ENCODE assay signal across 21 mouse cellular contexts in genomic region chr15:61450217-61450616, GRCm38 (mm10).
DNase-seq lines count a peak whose midpoint lies in the region; ATAC-seq and TF ChIP-seq lines count a peak whose summit lies in the region.
"Had no signal": no experiment of that assay in that cellular context is flagged by ENCODE, and none has a peak within 500 bp of the region (broad histone marks: within the 10 kb centered on the region; RNA-seq: fewer than 3 reads in every experiment).

No protein-coding gene starts in this region.

- no peaks in the 10 kb centered on the region for H3K4me1 ChIP-seq in kidney, embryonic 15.5 days
- no peaks in the 10 kb centered on the region for H3K4me1 ChIP-seq in intestine, postnatal 0 days (replicated peaks; ENCODE audit: control insufficient read depth, insufficient read depth, low read length)
- peaks cover 9% of the 10 kb centered on the region; the same call in 1 of the 2 replicates for H3K4me1 ChIP-seq in small intestine, adult 2 months (ENCODE audit: control insufficient read depth, insufficient read depth, insufficient read length, low read length)
- H3K4me1 ChIP-seq: embryonic facial prominence, embryonic 12.5 days; hindbrain, embryonic 10.5 days had no signal

- H3K4me3 ChIP-seq in kidney, embryonic 15.5 days (replicated peaks) = no peak overlapping the region
- no peak overlapping the region for H3K4me3 ChIP-seq in intestine, postnatal 0 days (ENCODE audit: low read depth, low read length)
- no peak overlapping the region for H3K4me3 ChIP-seq in small intestine, adult 2 months (ENCODE audit: low read depth, low read length)
- H3K4me3 ChIP-seq: embryonic facial prominence, embryonic 12.5 days; heart, adult 2 months; hindbrain, embryonic 10.5 days; neural tube, embryonic 13.5 days had no signal

- no peaks in the 10 kb centered on the region for H3K36me3 ChIP-seq in kidney, embryonic 15.5 days
- no peaks in the 10 kb centered on the region for H3K36me3 ChIP-seq in intestine, postnatal 0 days (ENCODE audit: control insufficient read depth, insufficient read depth)
- no peaks in the 10 kb centered on the region for H3K36me3 ChIP-seq in small intestine, adult 2 months (ENCODE audit: control insufficient read depth, insufficient read depth, low read length)
- H3K36me3 ChIP-seq: embryonic facial prominence, embryonic 12.5 days; hindbrain, embryonic 10.5 days; neural tube, embryonic 13.5 days had no signal

- no peaks in the 10 kb centered on the region for H3K9me3 ChIP-seq in kidney, embryonic 15.5 days (replicated peaks)
- H3K9me3 ChIP-seq in intestine, postnatal 0 days (ENCODE audit: control insufficient read depth) = no peaks in the 10 kb centered on the region
- H3K9me3 ChIP-seq: embryonic facial prominence, embryonic 12.5 days; hindbrain, embryonic 10.5 days; neural tube, embryonic 13.5 days had no signal

- no peak for TF ChIP-seq CTCF in intestine, postnatal 0 days (IDR thresholded peaks at IDR 0.05; ENCODE audit: low read depth)
- no peak for TF ChIP-seq CTCF in small intestine, adult 2 months (IDR thresholded peaks at IDR 0.05; ENCODE audit: extremely low read depth, insufficient read length, insufficient replicate concordance, low read depth, low read length)

- no peak overlapping the region for H3K27ac ChIP-seq in kidney, embryonic 15.5 days
- peak overlapping the region; percentile 50; the same call in 1 of the 2 replicates for H3K27ac ChIP-seq in intestine, postnatal 0 days (ENCODE audit: low read depth, low read length)
- H3K27ac ChIP-seq in small intestine, adult 2 months (ENCODE audit: insufficient read depth, low read depth, low read length) = peak overlapping the region; percentile 27
- H3K27ac ChIP-seq: embryonic facial prominence, embryonic 12.5 days; heart, adult 2 months; hindbrain, embryonic 10.5 days; macrophage; neural tube, embryonic 13.5 days had no signal

- no peak overlapping the region for H3K9ac ChIP-seq in kidney, embryonic 15.5 days
- no peak overlapping the region for H3K9ac ChIP-seq in intestine, postnatal 0 days (ENCODE audit: low read depth, low read length)
- H3K9ac ChIP-seq: embryonic facial prominence, embryonic 12.5 days; neural tube, embryonic 13.5 days had no signal

- no peak for TF ChIP-seq POLR2A in small intestine, adult 2 months (IDR thresholded peaks at IDR 0.05; ENCODE audit: low read depth, low read length)

- H3K4me2 ChIP-seq in kidney, embryonic 15.5 days = no peak overlapping the region
- no peak overlapping the region for H3K4me2 ChIP-seq in intestine, postnatal 0 days (replicated peaks; ENCODE audit: low read depth)
- H3K4me2 ChIP-seq: embryonic facial prominence, embryonic 12.5 days; midbrain, embryonic 11.5 days; neural tube, embryonic 13.5 days had no signal

- no peak for ATAC-seq in kidney, embryonic 15.5 days (replicated peaks; ENCODE audit: low FRiP score)
- ATAC-seq in intestine, postnatal 0 days = peak; percentile 91
- ATAC-seq in cerebellum, adult (ENCODE audit: insufficient number of reproducible peaks, low FRiP score, low TSS enrichment) = no peak

- WGBS in kidney, embryonic 15.5 days = 18% methylated on average over 3 of the region's 3 CpGs
- 22% methylated on average over 3 of the region's 3 CpGs for WGBS in intestine, postnatal 0 days
- WGBS in small intestine, adult 2 months = 18% methylated on average over 3 of the region's 3 CpGs

- peak; percentile 17 for DNase-seq in kidney, adult 11 months
- DNase-seq in ZHBTc4 (ENCODE audit: low read depth, low spot score) = peak; percentile 28
- DNase-seq in frontal cortex, postnatal 10 days (ENCODE audit: low spot score in 2 of 2) = no peak
- DNase-seq in cerebellum, postnatal 4 days (ENCODE audit: low spot score in 2 of 2) = no peak
- DNase-seq: adrenal gland, postnatal 25 days; cerebellum, adult 9-11 months; gastrocnemius, postnatal 14 days; heart, adult 2 months; lung, adult 2 months; right cerebral cortex, postnatal 25 days; thymus, postnatal 36 days had no signal

- H3K27me3 ChIP-seq in kidney, embryonic 15.5 days = no peaks in the 10 kb centered on the region
- H3K27me3 ChIP-seq in intestine, postnatal 0 days (replicated peaks; ENCODE audit: control insufficient read depth, insufficient read depth, low read length) = no peaks in the 10 kb centered on the region
- no peaks in the 10 kb centered on the region for H3K27me3 ChIP-seq in small intestine, adult 2 months (ENCODE audit: control insufficient read depth, insufficient read depth, low read length)
- H3K27me3 ChIP-seq: CH12.LX; embryonic facial prominence, embryonic 12.5 days; neural tube, embryonic 13.5 days had no signal

Comparison
In these comparisons a context has a peak if more than half of its experiments do, and no peak if none do; other contexts are left out.
1. DNase-seq: peak in kidney, adult 11 months (single experiment) and ZHBTc4 (single experiment); none in frontal cortex, postnatal 10 days (0 of 2) and cerebellum, postnatal 4 days (0 of 2).